Mouse (Mus musculus): ENCODE results near the gene Agbl4. TPM values are rescaled to one million over a fixed set of nuclear protein-coding genes. Genes with fewer than 3 reads are reported as not detected.

Gene Agbl4
- total RNA-seq, 2 experiments from 2014 or later = 12.5 to 13.0 TPM

- DNase-seq (ENCODE audit: extremely low spot score in 1 of 2, low spot score in 2 of 2) = no peak
- intact Hi-C loops (cut with DNase I) = no loop called here
Measured at GRCm38 (mm10) chr4:111663730-111664129, 1266.3 kb downstream of the Agbl4 start.

- intact Hi-C loops (cut with DNase I) = no loop called here
- peak in 1 of 2 experiments; percentile 26 for DNase-seq (ENCODE audit: extremely low spot score in 1 of 2, low spot score in 2 of 2)
Measured at GRCm38 (mm10) chr4:111664146-111664545, 1266.7 kb downstream of the Agbl4 start.

GRCm38 (mm10) chr4:111666713-111667112 is 1269.3 kb downstream of the Agbl4 start:
- no peak for DNase-seq (ENCODE audit: extremely low spot score in 1 of 2, low spot score in 2 of 2)
- intact Hi-C loops (cut with DNase I) = no loop called here

GRCm38 (mm10) chr4:111669369-111669768 is 1271.9 kb downstream of the Agbl4 start:
- intact Hi-C loops (cut with DNase I) = no loop called here
- no peak for DNase-seq (ENCODE audit: extremely low spot score in 1 of 2, low spot score in 2 of 2)

- DNase-seq (ENCODE audit: extremely low spot score in 1 of 2, low spot score in 2 of 2) = no peak
- intact Hi-C loops (cut with DNase I) = no loop called here
Measured at GRCm38 (mm10) chr4:111670566-111671421, 1273.3 kb downstream of the Agbl4 start.

GRCm38 (mm10) chr4:111671440-111671839 is 1274.0 kb downstream of the Agbl4 start:
- intact Hi-C loops (cut with DNase I) = no loop called here
- no peak for DNase-seq (ENCODE audit: extremely low spot score in 1 of 2, low spot score in 2 of 2)

GRCm38 (mm10) chr4:111673904-111674303 is 1276.4 kb downstream of the Agbl4 start:
- intact Hi-C loops (cut with DNase I) = no loop called here
- no peak for DNase-seq (ENCODE audit: extremely low spot score in 1 of 2, low spot score in 2 of 2)

- DNase-seq (ENCODE audit: extremely low spot score in 1 of 2, low spot score in 2 of 2) = no peak
- intact Hi-C loops (cut with DNase I) = no loop called here
Measured at GRCm38 (mm10) chr4:111681926-111682325, 1284.5 kb downstream of the Agbl4 start.

GRCm38 (mm10) chr4:111682793-111683192 is 1285.3 kb downstream of the Agbl4 start:
- intact Hi-C loops (cut with DNase I) = no loop called here
- no peak for DNase-seq (ENCODE audit: extremely low spot score in 1 of 2, low spot score in 2 of 2)

- intact Hi-C loops (cut with DNase I) = no loop called here
- DNase-seq (ENCODE audit: extremely low spot score in 1 of 2, low spot score in 2 of 2) = no peak
Measured at GRCm38 (mm10) chr4:111683843-111684242, 1286.4 kb downstream of the Agbl4 start.

- intact Hi-C loops (cut with DNase I) = no loop called here
- DNase-seq (ENCODE audit: extremely low spot score in 1 of 2, low spot score in 2 of 2) = no peak
Measured at GRCm38 (mm10) chr4:111685951-111686350, 1288.5 kb downstream of the Agbl4 start.

- intact Hi-C loops (cut with DNase I) = no loop called here
- peak; percentile 57 to 59 for DNase-seq (ENCODE audit: extremely low spot score in 1 of 2, low spot score in 2 of 2)
Measured at GRCm38 (mm10) chr4:111686951-111687350, 1289.5 kb downstream of the Agbl4 start.

GRCm38 (mm10) chr4:111687613-111688012 is 1290.2 kb downstream of the Agbl4 start:
- DNase-seq (ENCODE audit: extremely low spot score in 1 of 2, low spot score in 2 of 2) = peak; percentile 75 to 84
- intact Hi-C loops (cut with DNase I) = no loop called here

- intact Hi-C loops (cut with DNase I) = no loop called here
- peak; percentile 25 to 31 for DNase-seq (ENCODE audit: extremely low spot score in 1 of 2, low spot score in 2 of 2)
Measured at GRCm38 (mm10) chr4:111691057-111691543, 1293.6 kb downstream of the Agbl4 start.

- intact Hi-C loops (cut with DNase I) = no loop called here
- no peak for DNase-seq (ENCODE audit: extremely low spot score in 1 of 2, low spot score in 2 of 2)
Measured at GRCm38 (mm10) chr4:111701381-111701780, 1303.9 kb downstream of the Agbl4 start.

- intact Hi-C loops (cut with DNase I) = no loop called here
- no peak for DNase-seq (ENCODE audit: extremely low spot score in 1 of 2, low spot score in 2 of 2)
Measured at GRCm38 (mm10) chr4:111704126-111704525, 1306.7 kb downstream of the Agbl4 start.

- intact Hi-C loops (cut with DNase I) = no loop called here
- DNase-seq (ENCODE audit: extremely low spot score in 1 of 2, low spot score in 2 of 2) = no peak
Measured at GRCm38 (mm10) chr4:111704975-111705374, 1307.5 kb downstream of the Agbl4 start.

Data from left cerebral cortex, postnatal 10 days (tissue).